Mouse (Mus musculus): ENCODE measurements around the gene Tor2a.

DNA sequence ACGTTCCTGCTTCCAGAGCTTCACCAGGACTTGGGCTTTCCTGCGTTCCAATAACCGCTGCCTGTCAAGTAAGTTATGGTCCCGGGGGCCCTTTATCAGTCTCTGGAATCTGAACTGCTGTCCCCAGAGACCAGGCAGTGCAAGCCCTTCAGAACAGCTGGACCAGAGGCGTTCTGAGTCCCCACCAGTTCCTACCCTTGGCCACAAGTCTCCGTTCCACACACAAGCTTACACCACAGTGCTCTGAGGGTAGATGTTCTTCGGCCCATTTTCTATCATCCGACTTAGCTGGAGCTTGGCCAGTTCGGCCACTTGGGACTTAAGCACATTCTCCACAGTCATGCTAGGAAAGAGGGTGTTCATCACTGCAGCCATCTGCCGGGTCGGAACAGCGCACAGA is 10.2 kb downstream of the Tor2a start:
- no peak for TF ChIP-seq CTCF (IDR thresholded peaks at IDR 0.05; ENCODE audit: extremely low read depth, insufficient read depth, low read length)
- TF ChIP-seq POLR2A (IDR thresholded peaks at IDR 0.05; ENCODE audit: extremely low read depth, insufficient read depth, low read length), result no peak

Data from cortical plate, adult 2 months (tissue).